Mouse (Mus musculus): ENCODE results near the gene Ly6g6e.

Ly6g6e gene

GRCm38 (mm10) chr17:35071454-35071853 is 5.2 kb upstream of the Ly6g6e start:
- no peak for DNase-seq (ENCODE audit: low spot score in 2 of 2)

- DNase-seq (ENCODE audit: low spot score in 2 of 2) = no peak
These were observed 2.6 kb upstream of the Ly6g6e start for GRCm38 (mm10) chr17:35074097-35074496.

DNA sequence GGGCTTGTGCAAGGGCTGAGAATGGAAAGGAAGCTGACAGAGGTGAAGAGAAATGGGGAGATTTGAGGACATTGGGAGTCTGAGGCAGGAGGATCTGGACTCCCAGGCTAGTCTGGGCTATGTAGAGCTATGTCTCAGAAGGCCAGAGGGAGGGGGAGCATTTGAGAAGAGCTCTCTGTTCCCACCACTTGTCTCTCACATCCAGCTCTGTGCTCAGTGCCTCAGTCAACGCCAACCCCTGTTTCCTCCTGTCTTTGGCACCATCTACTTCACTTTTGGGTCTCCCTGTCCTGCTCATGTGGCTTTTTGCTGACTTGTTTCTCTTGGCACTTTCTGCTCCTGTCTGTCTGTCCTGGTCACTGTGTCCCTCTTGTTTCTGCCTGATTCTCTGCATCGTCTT is 583 bp downstream of the Ly6g6e start:
- DNase-seq (ENCODE audit: low spot score in 2 of 2) = no peak

GRCm38 (mm10) chr17:35077786-35078233 is 1.1 kb downstream of the Ly6g6e start, which contains the start of gene Ly6g6d:
Gene Ly6g6d, minus strand, starts transcription at chr17:35078065.
- peak in 1 of 2 experiments; percentile 61 for DNase-seq (ENCODE audit: low spot score in 2 of 2)

DNA sequence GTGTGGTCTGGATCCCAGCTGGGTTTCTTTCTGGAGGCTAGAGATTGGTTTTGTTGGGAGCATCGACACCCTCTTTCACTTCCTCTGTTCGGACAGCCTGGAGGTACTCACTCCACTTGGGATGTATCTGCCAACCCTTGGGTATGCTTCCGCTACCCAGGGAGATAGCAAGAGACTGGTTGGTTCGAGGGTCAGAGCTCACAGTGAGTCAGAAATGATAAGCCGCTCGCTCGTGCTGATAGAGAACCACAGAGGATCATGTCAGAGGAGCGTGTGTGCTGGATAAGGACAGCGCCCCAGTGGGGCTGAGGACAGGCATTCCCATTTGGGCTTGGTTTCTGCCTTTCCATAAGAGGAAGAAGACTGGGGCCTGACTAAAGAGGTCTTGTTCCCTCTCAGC is 3.1 kb downstream of the Ly6g6e start:
- DNase-seq (ENCODE audit: low spot score in 2 of 2) = no peak

- no peak for DNase-seq (ENCODE audit: low spot score in 2 of 2)
These were observed 3.5 kb downstream of the Ly6g6e start for GRCm38 (mm10) chr17:35080248-35080647.

- no peak for DNase-seq (ENCODE audit: low spot score in 2 of 2)
These were observed 4.0 kb downstream of the Ly6g6e start for GRCm38 (mm10) chr17:35080710-35081109.

- DNase-seq (ENCODE audit: low spot score in 2 of 2) = no peak
These were observed 6.3 kb downstream of the Ly6g6e start for GRCm38 (mm10) chr17:35082841-35083576.

- DNase-seq (ENCODE audit: low spot score in 2 of 2) = no peak
These were observed 7.3 kb downstream of the Ly6g6e start for GRCm38 (mm10) chr17:35083929-35084497.

DNA sequence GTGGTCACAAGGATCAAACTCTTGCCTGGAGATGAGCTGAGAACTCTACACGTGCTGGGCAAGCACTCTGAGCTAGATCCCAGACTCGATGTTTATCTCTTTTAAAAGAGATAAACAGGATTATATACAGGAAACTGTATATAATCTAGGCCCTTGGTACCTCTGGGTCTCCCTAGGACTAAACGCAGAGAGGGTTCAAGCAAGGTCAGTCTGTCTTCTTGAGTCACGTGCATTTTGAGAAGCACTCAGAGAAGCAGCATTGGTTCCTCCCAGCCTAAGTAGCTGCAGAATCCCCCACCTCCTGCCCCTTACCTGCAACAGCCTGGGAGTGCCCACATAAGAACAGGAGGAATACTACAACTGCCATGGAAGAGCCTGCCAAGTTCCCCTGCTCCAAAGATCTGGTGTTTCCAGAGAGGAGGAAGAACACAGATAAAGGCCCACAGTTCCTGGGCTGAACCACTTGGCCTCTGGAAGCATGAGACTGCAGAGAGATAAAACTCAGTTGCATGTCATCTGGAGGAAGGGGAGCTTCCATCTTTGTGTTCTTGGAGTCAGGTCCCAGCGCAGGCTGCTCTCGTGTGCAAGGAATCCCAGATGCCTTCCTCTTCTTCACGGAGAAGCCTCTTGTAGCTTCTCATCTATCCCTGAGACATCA is 8.6 kb downstream of the Ly6g6e start, which contains the start of gene Ly6g6f:
Gene Ly6g6f, minus strand, starts transcription at position 403 of the 658 bp plus-strand sequence.
- DNase-seq (ENCODE audit: low spot score in 2 of 2) = no peak

- no peak for DNase-seq (ENCODE audit: low spot score in 2 of 2)
These were observed 11.4 kb downstream of the Ly6g6e start for GRCm38 (mm10) chr17:35088151-35088550.

DNA sequence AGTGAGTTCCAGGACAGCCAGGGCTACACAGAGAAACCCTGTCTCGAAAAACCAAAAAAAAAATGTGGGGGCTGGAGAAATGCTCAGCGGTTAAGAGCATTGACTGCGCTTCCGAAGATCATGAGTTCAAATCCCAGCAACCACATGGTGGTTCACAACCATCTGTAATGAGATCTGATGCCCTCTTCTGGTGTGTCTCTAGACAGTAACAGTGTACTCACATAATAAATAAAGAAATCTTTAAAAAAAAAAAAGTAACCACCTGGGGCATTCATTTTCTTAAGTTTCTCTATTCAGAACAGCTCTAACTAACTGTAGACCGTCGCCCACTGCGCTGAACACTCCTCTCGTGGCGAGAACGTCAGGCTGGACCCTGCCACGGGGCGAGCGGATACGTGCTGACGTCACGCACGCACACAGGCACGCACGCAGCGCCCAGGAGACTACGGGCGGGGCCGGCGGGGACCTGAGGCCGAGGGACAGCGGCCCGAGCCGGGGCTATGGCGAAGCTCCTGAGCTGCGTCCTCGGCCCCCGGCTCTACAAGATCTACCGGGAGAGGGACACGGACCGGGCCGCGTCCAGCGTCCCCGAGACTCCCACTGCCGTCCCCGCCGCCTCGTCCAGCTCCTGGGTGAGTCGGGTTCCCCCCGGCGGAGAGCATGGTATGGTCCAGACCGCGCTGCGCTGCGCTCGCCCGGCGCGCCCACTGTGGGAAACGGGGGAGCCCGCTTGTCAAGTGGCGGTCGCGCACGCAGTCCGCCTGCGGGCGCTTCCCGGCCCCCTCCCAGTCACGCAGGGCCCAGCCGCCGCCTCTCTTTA is 12.3 kb downstream of the Ly6g6e start, which contains the start of gene Abhd16a:
Gene Abhd16a, plus strand, starts transcription at position 439 of the 820 bp plus-strand sequence.
- peak; percentile 95 for DNase-seq (ENCODE audit: low spot score in 2 of 2)

DNA sequence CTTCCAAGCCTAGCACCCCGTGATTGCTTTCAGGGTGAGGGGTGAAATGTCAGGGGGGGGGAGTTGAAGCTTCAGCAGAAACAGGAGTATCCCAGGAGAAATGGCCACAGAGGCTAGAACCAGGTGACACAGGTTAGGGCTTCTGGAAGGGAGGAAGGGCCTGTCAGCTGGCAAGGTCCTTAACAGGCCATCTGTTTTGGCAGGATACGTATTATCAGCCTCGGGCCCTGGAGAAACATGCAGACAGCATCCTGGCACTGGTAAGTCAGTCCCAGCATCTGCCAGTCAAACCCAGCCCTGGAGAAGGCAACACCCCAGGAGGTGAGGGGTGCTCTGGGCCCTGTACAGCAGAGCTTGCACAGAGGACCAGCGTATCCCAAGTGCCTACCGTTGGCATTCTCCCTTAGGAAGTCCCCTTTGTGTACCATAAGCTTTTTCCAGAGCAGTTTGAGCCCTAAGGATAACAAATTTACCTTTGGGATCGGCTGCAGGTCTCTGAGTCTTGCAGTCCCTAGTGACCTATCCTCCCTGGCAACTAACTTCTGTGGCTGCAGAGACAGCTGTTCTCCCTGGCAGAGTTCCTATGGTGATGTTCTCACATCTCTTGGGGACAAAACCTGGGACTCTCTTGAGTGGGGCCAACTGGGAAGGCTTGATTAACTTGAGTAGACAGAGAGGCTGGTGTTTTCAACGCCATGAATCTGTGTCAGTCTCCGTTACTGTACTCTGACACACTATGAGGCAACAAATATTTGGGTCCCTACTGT is 13.6 kb downstream of the Ly6g6e start:
- peak; percentile 29 to 36 for DNase-seq (ENCODE audit: low spot score in 2 of 2)

DNA sequence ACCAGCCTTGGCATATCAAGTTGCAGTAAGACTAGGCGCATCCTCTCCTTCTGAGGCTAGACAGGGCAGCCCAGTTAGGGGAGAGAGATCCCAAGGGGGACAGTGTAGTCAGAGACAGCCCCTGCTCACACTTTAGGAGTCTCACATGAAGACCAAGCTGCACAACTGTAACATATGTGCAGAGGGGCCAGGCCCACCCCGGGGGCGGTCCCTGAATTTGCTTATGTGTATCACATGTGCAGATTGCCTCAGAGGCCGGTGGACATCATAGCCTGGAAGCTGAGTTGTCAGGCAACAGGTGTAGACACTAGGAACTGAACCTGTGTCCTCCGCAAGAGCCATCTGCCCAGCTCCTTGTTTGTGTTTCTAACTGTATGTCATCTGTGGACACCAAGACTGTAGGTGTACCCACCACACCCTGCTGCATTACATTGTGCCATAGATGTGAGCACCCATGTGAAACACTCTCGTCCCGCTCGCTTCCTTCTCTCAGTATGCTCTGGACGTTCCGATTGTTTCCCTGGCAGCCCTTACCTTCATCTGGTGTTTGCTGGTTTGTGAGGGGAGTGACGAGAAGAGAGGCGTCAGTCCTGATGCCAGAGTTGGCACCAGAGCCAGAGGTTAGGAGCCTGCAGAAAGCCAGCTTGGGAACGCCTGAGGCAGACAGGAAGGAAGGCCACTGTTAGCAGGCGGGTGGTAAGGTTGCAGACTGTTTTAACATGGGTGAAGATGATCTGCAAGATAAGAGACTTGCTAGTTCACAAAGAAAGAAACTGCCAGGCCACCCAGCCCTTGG is 15.9 kb downstream of the Ly6g6e start:
- DNase-seq (ENCODE audit: low spot score in 2 of 2) = no peak

DNA sequence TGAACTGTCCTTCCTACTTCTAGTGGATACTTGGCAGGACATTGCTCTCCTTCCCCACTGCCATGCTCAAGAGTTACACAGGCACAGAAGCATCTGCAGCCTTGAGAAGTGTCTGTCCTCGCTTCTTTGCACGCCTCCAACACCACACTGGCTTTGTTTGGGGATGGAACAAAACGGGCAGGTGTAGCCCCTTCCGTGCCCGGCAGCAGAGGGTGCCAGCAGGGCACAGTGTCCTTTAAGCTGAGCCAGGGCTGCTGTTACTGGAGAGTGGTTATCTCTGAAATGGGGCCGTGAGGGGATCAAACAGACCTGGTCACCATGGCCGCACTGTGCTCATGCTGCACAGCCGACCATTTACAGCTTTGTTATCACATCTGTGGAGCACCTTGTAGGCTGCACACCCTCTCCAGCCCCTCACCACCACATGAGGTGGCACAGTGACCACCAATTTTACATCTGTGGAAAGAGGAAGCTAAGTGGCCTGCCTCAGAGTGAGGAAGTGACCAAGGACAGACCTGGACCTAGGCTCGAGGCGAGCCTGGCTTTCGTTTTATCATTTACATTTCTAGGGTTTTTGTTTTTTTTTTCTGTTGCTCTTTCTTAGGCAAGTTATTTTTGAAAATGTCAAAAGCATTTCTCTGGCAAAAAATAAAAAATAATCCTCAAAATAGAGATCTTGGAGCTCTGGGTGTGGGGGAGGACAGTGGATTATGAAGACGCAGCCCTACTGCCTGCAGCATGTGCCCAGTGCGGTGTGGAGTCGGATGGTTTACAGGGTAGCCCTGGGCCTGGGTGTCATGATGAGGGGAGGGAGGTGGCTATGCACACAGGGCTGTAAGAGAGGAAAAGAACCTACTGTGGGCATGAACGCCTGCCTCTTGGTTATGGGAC is 18.0 kb downstream of the Ly6g6e start:
- no peak for DNase-seq (ENCODE audit: low spot score in 2 of 2)

DNA sequence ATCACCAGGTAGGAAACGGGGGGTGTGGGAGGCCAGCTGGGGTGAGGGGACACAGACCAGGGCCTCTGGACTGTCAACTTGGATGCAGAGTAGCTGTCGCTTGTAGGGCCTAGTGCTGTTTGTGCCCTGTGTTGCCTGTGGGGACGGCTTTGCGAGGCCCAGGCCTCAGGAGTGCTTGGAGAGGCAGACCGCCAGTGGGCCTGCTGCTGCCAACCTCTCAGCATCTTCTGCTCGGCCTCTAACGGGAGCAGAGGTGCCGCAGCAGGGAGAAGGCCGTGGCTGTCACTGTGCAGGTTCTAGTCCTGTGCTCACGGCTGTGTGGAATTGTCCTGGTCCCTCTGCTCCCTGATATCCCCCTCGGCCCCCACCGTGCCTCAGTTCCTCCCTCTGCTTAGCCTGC is 19.9 kb downstream of the Ly6g6e start:
- DNase-seq (ENCODE audit: low spot score in 2 of 2) = no peak

DNA sequence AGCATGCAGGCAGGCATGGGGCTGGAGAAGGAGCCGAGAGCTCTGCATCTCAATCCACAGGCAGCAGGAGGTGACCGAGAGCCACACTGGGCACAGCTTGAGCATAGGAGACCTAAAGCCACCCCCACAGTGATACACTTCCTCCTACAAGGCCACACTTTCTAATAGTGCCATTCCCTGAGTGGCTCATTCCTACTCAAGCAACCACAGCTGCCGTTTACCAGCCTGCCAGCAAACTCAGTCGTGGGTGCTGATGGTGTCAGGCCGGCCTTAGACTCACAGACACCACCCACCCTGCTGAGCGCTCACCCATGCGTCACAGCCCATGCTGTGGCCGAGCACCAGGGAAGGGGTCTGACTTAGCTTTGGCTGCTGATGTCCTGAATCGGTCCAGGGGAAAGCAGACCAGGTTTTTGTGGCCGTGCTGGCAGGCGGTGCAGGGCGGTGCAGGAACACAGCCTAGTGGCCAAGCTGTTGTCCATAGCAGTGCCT is 20.5 kb downstream of the Ly6g6e start:
- no peak for DNase-seq (ENCODE audit: low spot score in 2 of 2)

GRCm38 (mm10) chr17:35100196-35100765 is 23.6 kb downstream of the Ly6g6e start:
- DNase-seq (ENCODE audit: low spot score in 2 of 2) = no peak

GRCm38 (mm10) chr17:35101161-35101560 is 24.5 kb downstream of the Ly6g6e start:
- no peak for DNase-seq (ENCODE audit: low spot score in 2 of 2)
